Mouse (Mus musculus): ENCODE measurements around the gene Actl10.

- TF ChIP-seq CTCF (IDR thresholded peaks at IDR 0.05; ENCODE audit: borderline replicate concordance, extremely low read depth, insufficient read depth, insufficient read length) = no peak
- no peak for TF ChIP-seq POLR2A (IDR thresholded peaks at IDR 0.05; ENCODE audit: borderline replicate concordance, extremely low read depth, insufficient read depth, insufficient read length, poor library complexity, severe bottlenecking)
These were observed 19.7 kb downstream of the Actl10 start for GRCm38 (mm10) chr2:154571266-154571665.
